ENCODE assay signal across 18 mouse cellular contexts in the genomic region with DNA sequence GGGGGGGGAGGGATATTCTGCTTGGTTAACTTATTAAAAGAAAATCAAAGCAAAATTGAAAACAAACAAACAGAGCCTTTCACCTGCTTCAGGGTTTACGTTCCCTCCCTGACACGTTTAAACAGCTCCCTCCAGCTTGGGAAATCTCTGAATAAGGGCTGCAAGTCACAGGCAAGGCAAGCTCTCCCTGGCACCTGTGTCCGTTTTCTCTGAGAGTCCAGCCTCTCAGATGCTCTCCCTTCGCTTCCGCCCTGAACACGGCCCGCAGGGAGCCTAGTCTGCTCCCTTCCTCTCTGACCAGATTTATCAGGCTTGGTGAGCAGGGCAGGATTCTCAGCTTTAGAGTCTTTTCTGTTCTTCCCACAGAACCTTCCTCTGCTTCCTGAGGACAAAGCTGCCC.
DNase-seq lines count a peak whose midpoint lies in the region; ATAC-seq and TF ChIP-seq lines count a peak whose summit lies in the region.
"Had no signal": no experiment of that assay in that cellular context is flagged by ENCODE, and none has a peak within 500 bp of the region (broad histone marks: within the 10 kb centered on the region; RNA-seq: fewer than 3 reads in every experiment).

No protein-coding gene starts in this region.

- ATAC-seq in liver, embryonic 12.5 days, result no peak
- no peak for ATAC-seq in liver, embryonic 11.5 days (replicated peaks; ENCODE audit: low FRiP score)
- ATAC-seq in stomach, postnatal 0 days (ENCODE audit: low FRiP score, low TSS enrichment), result no peak
- ATAC-seq: inflammation-experienced regulatory T-cells, adult 6 months had no signal

- H3K79me2 ChIP-seq in heart, adult 2 months (replicated peaks; ENCODE audit: control insufficient read depth, insufficient read depth, low read length), result peaks cover 12% of the 10 kb centered on the region

- peaks cover 13% of the 10 kb centered on the region for H3K36me3 ChIP-seq in heart, adult 2 months (ENCODE audit: control insufficient read depth, insufficient read depth, low read length)
- H3K36me3 ChIP-seq in liver, embryonic 12.5 days, result no peaks in the 10 kb centered on the region
- no peaks in the 10 kb centered on the region for H3K36me3 ChIP-seq in liver, embryonic 11.5 days (ENCODE audit: control insufficient read depth, insufficient read depth, low read length)
- no peaks in the 10 kb centered on the region for H3K36me3 ChIP-seq in stomach, postnatal 0 days (ENCODE audit: control insufficient read depth, insufficient read depth, low read length)
- H3K36me3 ChIP-seq: G1E; midbrain, embryonic 10.5 days had no signal

- H3K9me3 ChIP-seq in liver, embryonic 12.5 days (replicated peaks), result no peaks in the 10 kb centered on the region
- no peaks in the 10 kb centered on the region for H3K9me3 ChIP-seq in liver, embryonic 11.5 days (ENCODE audit: control insufficient read depth, low read length)
- no peaks in the 10 kb centered on the region for H3K9me3 ChIP-seq in stomach, postnatal 0 days (ENCODE audit: control insufficient read depth, low read length)
- H3K9me3 ChIP-seq: G1E; midbrain, embryonic 10.5 days had no signal

- no peak for TF ChIP-seq CTCF in heart, adult 2 months (IDR thresholded peaks at IDR 0.05)
- TF ChIP-seq CTCF in stomach, postnatal 0 days (IDR thresholded peaks at IDR 0.05; ENCODE audit: low read depth), result no peak

- H3K4me3 ChIP-seq in heart, adult 2 months, result no peak overlapping the region
- no peak overlapping the region for H3K4me3 ChIP-seq in liver, embryonic 12.5 days
- H3K4me3 ChIP-seq in liver, embryonic 11.5 days (ENCODE audit: low read depth, low read length), result no peak overlapping the region
- H3K4me3 ChIP-seq in stomach, postnatal 0 days (ENCODE audit: low read depth, low read length), result no peak overlapping the region
- H3K4me3 ChIP-seq: erythroblast, embryonic 14.5 days; midbrain, embryonic 10.5 days had no signal

- H3K4me1 ChIP-seq in heart, adult 2 months (ENCODE audit: control insufficient read depth, insufficient read depth, low read length), result peaks cover 10% of the 10 kb centered on the region
- H3K4me1 ChIP-seq in liver, embryonic 12.5 days, result peaks cover 14% of the 10 kb centered on the region
- peaks cover 11% of the 10 kb centered on the region for H3K4me1 ChIP-seq in liver, embryonic 11.5 days (replicated peaks; ENCODE audit: control insufficient read depth, insufficient read depth, low read length)
- peaks cover 5% of the 10 kb centered on the region; the same call in 1 of the 2 replicates for H3K4me1 ChIP-seq in stomach, postnatal 0 days (replicated peaks; ENCODE audit: control insufficient read depth, insufficient read depth)

- no peak overlapping the region for H3K9ac ChIP-seq in heart, adult 2 months (ENCODE audit: low read depth, low read length)
- H3K9ac ChIP-seq in liver, embryonic 12.5 days, result no peak overlapping the region
- no peak overlapping the region for H3K9ac ChIP-seq in liver, embryonic 11.5 days (ENCODE audit: low read depth, low read length)
- H3K9ac ChIP-seq in stomach, postnatal 0 days (ENCODE audit: low read length), result no peak overlapping the region

- peak overlapping the region; percentile 86 for H3K27ac ChIP-seq in heart, adult 2 months
- peak overlapping the region; percentile 45; the same call in 1 of the 2 replicates for H3K27ac ChIP-seq in liver, embryonic 12.5 days
- H3K27ac ChIP-seq in liver, embryonic 11.5 days (ENCODE audit: low read depth, low read length), result no peak overlapping the region
- peak overlapping the region; percentile 90 for H3K27ac ChIP-seq in stomach, postnatal 0 days (replicated peaks)
- H3K27ac ChIP-seq: kidney, postnatal 0 days; midbrain, embryonic 10.5 days had no signal

- TF ChIP-seq EP300 in heart, adult 2 months (IDR thresholded peaks at IDR 0.05; ENCODE audit: insufficient read depth, low read depth, low read length), result no peak
- no peak for TF ChIP-seq EP300 in stomach, postnatal 0 days (optimal IDR thresholded peaks at IDR 0.05)

- no peak for TF ChIP-seq POLR2A in heart, adult 2 months (IDR thresholded peaks at IDR 0.05; ENCODE audit: insufficient read depth, low read depth, low read length)

- intact Hi-C loops in heart, adult 2 months (cut with DNase I), result loop anchor here (5.0 kb wide), 1 partner anchor 53 kb away; no protein-coding TSS in a partner anchor
- intact Hi-C loops in heart, postnatal 14 days (cut with DNase I), result no loop called here

- H3K27me3 ChIP-seq in heart, adult 2 months (ENCODE audit: control insufficient read depth, insufficient read depth, low read length), result no peaks in the 10 kb centered on the region
- no peaks in the 10 kb centered on the region for H3K27me3 ChIP-seq in liver, embryonic 12.5 days (replicated peaks)
- H3K27me3 ChIP-seq in liver, embryonic 11.5 days (replicated peaks; ENCODE audit: control insufficient read depth, insufficient read depth, low read length), result no peaks in the 10 kb centered on the region
- H3K27me3 ChIP-seq in stomach, postnatal 0 days (ENCODE audit: control insufficient read depth, insufficient read depth, low read length), result no peaks in the 10 kb centered on the region

- WGBS in heart, adult 2 months, result 57% methylated on average over 7 of the region's 7 CpGs
- WGBS in liver, embryonic 12.5 days (ENCODE audit: insufficient replicate concordance), result 69% methylated on average over 7 of the region's 7 CpGs
- WGBS in liver, embryonic 11.5 days, result 70% methylated on average over 7 of the region's 7 CpGs
- 67% methylated on average over 7 of the region's 7 CpGs for WGBS in stomach, postnatal 0 days

- H3K4me2 ChIP-seq in liver, embryonic 12.5 days, result no peak overlapping the region
- no peak overlapping the region for H3K4me2 ChIP-seq in liver, embryonic 11.5 days
- no peak overlapping the region for H3K4me2 ChIP-seq in stomach, postnatal 0 days (replicated peaks; ENCODE audit: low read depth)

- DNase-seq in heart, adult 2 months, result no peak
- DNase-seq in heart, postnatal 14 days, result no peak
- DNase-seq in liver, embryonic 11.5 days (ENCODE audit: low spot score), result no peak
- peak; percentile 50 to 62 for DNase-seq in cerebellum, postnatal 36 days
- DNase-seq in stomach, postnatal 0 days (ENCODE audit: low spot score), result no peak
- DNase-seq in thymus, adult 18-20 months, result no peak
- no peak for DNase-seq in layer of hippocampus, postnatal 25 days (ENCODE audit: extremely low spot score in 1 of 2, low spot score in 1 of 2)
- DNase-seq: adrenal gland, postnatal 14 days; left cerebral cortex, postnatal 4 days; lung, postnatal 10 days; retina, postnatal 1 day; thymus, postnatal 14 days had no signal

Comparison
In these comparisons a context has a peak if more than half of its experiments do, and no peak if none do; other contexts are left out.
1. DNase-seq: peak in cerebellum, postnatal 36 days (2 of 2); none in heart, adult 2 months (0 of 2), heart, postnatal 14 days (0 of 2), liver, embryonic 11.5 days (single experiment), stomach, postnatal 0 days (single experiment), thymus, adult 18-20 months (0 of 2) and layer of hippocampus, postnatal 25 days (0 of 2).